Mouse (Mus musculus): ENCODE data around the gene Ndel1. TPM values are rescaled to one million over a fixed set of nuclear protein-coding genes. Genes with fewer than 3 reads are reported as not detected.

The Ndel1 gene
- total and polyA plus RNA-seq, 3 experiments = 45.5 to 63.7 (median 60.4) TPM

DNA sequence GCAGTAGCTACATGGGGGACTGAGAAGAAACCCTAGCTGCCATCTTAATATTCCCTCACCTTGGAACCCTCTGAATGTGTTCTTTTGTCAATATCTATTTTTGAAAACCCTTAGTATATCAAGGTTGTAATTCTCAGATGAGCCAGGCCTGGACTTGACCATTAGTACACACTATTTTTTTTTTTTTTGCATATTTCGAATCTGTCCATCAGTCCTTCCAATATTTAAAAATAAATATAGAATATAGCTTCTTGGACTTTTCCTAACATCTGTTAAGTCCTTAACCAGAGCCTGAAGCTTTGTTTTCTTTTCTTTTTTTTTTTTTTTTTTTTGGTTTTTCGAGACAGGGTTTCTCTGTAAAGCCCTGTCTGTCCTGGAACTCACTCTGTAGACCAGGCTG lies 12.2 kb upstream of the Ndel1 start:
- Histone ChIP-seq H3K27ac (no peak overlapping the region), H3K9ac (ENCODE audit: low read depth, low read length) (no peak overlapping the region), H3K27me3 (ENCODE audit: control insufficient read depth, insufficient read depth, low read length) (no peaks in the 10 kb centered on the region), H3K4me3 (no peak overlapping the region), H3K36me3 (ENCODE audit: control insufficient read depth, insufficient read depth, low read length) (no peaks in the 10 kb centered on the region), H3K4me1 (ENCODE audit: control insufficient read depth, insufficient read depth, low read length) (no peaks in the 10 kb centered on the region), H3K79me2 (replicated peaks; ENCODE audit: control insufficient read depth, insufficient read depth, low read length) (no peaks in the 10 kb centered on the region)
- 80% methylated on average over 2 of the region's 2 CpGs for WGBS
- TF ChIP-seq POLR2A (IDR thresholded peaks at IDR 0.05; ENCODE audit: insufficient read depth, low read depth, low read length) (no peak), CTCF (IDR thresholded peaks at IDR 0.05) (no peak), EP300 (IDR thresholded peaks at IDR 0.05; ENCODE audit: insufficient read depth, low read depth, low read length) (no peak)
- intact Hi-C loops (cut with DNase I) = no loop called here
- DNase-seq = no peak

DNA sequence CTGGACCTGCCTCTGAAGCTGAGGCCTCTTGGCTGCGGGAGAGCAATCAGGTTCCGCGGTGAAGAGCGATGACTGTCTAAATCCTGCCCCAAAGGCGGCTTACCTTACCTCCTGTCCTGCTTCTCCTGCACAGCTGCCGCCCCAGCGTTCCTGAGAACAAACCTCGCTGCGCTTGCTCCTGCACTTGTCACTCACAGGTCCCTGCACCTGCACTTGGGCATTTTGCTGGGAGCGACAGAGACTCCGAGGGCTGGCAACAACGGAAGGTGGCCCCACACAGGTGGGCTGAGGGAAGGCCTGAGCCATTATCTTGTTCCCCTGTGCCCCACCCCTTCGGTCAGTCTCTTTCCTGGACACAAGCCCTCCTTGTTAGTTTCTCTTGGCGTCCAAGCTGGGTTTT lies 10.4 kb upstream of the Ndel1 start:
- H3K27ac ChIP-seq = no peak overlapping the region
- H3K4me3 ChIP-seq = no peak overlapping the region
- DNase-seq = no peak
- H3K9ac ChIP-seq (ENCODE audit: low read depth, low read length) = no peak overlapping the region
- no peaks in the 10 kb centered on the region for H3K4me1 ChIP-seq (ENCODE audit: control insufficient read depth, insufficient read depth, low read length)
- no peaks in the 10 kb centered on the region for H3K36me3 ChIP-seq (ENCODE audit: control insufficient read depth, insufficient read depth, low read length)
- H3K79me2 ChIP-seq (replicated peaks; ENCODE audit: control insufficient read depth, insufficient read depth, low read length) = no peaks in the 10 kb centered on the region
- no peaks in the 10 kb centered on the region for H3K27me3 ChIP-seq (ENCODE audit: control insufficient read depth, insufficient read depth, low read length)
- 34% methylated on average over 14 of the region's 14 CpGs for WGBS
- intact Hi-C loops (cut with DNase I) = no loop called here
- TF ChIP-seq CTCF (IDR thresholded peaks at IDR 0.05) = no peak
- no peak for TF ChIP-seq POLR2A (IDR thresholded peaks at IDR 0.05; ENCODE audit: insufficient read depth, low read depth, low read length)
- no peak for TF ChIP-seq EP300 (IDR thresholded peaks at IDR 0.05; ENCODE audit: insufficient read depth, low read depth, low read length)

DNA sequence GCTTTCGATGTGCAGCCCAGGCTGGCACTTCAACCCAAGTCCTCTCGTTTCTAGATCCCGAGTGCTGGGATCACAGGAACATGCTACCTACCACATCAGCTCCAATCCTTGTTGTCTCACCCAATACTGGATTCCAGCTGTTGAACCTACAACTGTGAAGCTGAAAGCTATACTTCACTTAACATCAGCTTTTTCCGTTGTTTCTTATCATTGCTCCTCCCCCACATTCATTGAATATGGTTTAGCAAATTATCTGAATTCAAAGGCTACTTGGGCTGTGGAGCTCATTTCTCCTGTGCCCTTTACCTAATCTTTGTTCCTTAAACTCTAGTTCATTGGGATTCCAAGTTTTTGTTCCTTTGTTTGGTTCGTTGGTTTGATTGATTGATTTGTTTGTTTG lies 7.2 kb upstream of the Ndel1 start:
- no peak for TF ChIP-seq EP300 (IDR thresholded peaks at IDR 0.05; ENCODE audit: insufficient read depth, low read depth, low read length)
- TF ChIP-seq CTCF (IDR thresholded peaks at IDR 0.05) = no peak
- TF ChIP-seq POLR2A (IDR thresholded peaks at IDR 0.05; ENCODE audit: insufficient read depth, low read depth, low read length) = no peak
- Histone ChIP-seq H3K27ac (no peak overlapping the region), H3K4me1 (ENCODE audit: control insufficient read depth, insufficient read depth, low read length) (no peaks in the 10 kb centered on the region), H3K36me3 (ENCODE audit: control insufficient read depth, insufficient read depth, low read length) (peaks cover 3% of the 10 kb centered on the region; the same call in 1 of the 2 replicates), H3K79me2 (replicated peaks; ENCODE audit: control insufficient read depth, insufficient read depth, low read length) (no peaks in the 10 kb centered on the region), H3K4me3 (no peak overlapping the region), H3K27me3 (ENCODE audit: control insufficient read depth, insufficient read depth, low read length) (no peaks in the 10 kb centered on the region), H3K9ac (ENCODE audit: low read depth, low read length) (no peak overlapping the region)
- intact Hi-C loops (cut with DNase I) = loop anchor here (10.0 kb wide), 1 partner anchor 314 kb away; no protein-coding TSS in a partner anchor
- WGBS = 78% methylated on average over 5 of the region's 5 CpGs
- DNase-seq = no peak

DNA sequence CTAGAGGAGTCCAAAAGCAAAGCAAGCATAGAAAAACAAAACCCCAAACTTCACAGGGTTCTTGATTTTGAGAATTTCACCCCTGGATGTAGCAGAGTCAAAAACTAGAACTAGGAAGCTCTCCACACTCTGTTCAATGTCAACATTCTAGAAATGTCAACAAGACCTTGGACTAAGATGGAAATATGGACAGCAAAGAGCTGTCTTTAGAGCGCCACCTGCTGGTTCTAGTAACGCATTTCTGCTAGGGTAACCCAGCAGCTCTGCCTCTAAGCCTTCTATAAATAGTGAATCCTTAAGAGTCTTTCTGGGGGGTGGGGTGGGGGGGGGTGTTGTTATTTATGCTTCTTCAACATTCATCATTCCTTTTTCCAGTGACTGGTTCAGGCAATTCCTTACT lies 3.2 kb upstream of the Ndel1 start:
- no peak overlapping the region for H3K4me3 ChIP-seq
- peak; percentile 49 to 60 for DNase-seq
- intact Hi-C loops (cut with DNase I) = loop anchor here (1.0 to 10.0 kb wide), 3 partner anchors 38 to 310 kb away; no protein-coding TSS in a partner anchor
- H3K4me1 ChIP-seq (ENCODE audit: control insufficient read depth, insufficient read depth, low read length) = peaks cover 5% of the 10 kb centered on the region
- H3K36me3 ChIP-seq (ENCODE audit: control insufficient read depth, insufficient read depth, low read length) = peaks cover 3% of the 10 kb centered on the region; the same call in 1 of the 2 replicates
- H3K27me3 ChIP-seq (ENCODE audit: control insufficient read depth, insufficient read depth, low read length) = no peaks in the 10 kb centered on the region
- no peak overlapping the region for H3K9ac ChIP-seq (ENCODE audit: low read depth, low read length)
- peak overlapping the region; percentile 33 for H3K27ac ChIP-seq
- no peaks in the 10 kb centered on the region for H3K79me2 ChIP-seq (replicated peaks; ENCODE audit: control insufficient read depth, insufficient read depth, low read length)
- WGBS = 0% methylated on average over 2 of the region's 2 CpGs
- peak; percentile 77 for TF ChIP-seq CTCF (IDR thresholded peaks at IDR 0.05)
- no peak for TF ChIP-seq POLR2A (IDR thresholded peaks at IDR 0.05; ENCODE audit: insufficient read depth, low read depth, low read length)
- peak; percentile 74; the same call in 1 of the 2 replicates for TF ChIP-seq EP300 (IDR thresholded peaks at IDR 0.05; ENCODE audit: insufficient read depth, low read depth, low read length)

DNA sequence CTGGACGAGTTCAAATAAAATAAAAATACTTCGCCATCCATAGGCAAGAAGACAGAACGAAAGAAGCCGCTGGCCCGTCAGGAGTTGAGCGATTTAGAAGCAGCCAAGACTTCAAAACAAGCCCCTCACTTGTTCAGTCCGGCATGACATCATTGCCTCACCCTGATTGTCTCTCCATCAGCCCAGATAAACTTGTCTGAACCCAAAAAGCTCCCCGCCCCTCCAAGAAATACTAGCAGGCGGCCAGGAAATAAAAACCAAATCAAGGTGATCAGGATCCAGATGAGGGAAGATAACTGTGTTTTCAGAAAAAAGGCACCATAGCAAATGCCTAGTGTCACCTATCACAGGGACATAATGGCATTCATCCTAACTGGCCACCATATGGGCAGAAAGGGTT lies 381 bp downstream of the Ndel1 start:
- no peak overlapping the region for H3K9ac ChIP-seq (ENCODE audit: low read depth, low read length)
- no peaks in the 10 kb centered on the region for H3K27me3 ChIP-seq (ENCODE audit: control insufficient read depth, insufficient read depth, low read length)
- H3K4me1 ChIP-seq (ENCODE audit: control insufficient read depth, insufficient read depth, low read length) = peaks cover 7% of the 10 kb centered on the region
- TF ChIP-seq POLR2A (IDR thresholded peaks at IDR 0.05; ENCODE audit: insufficient read depth, low read depth, low read length) (no peak), EP300 (IDR thresholded peaks at IDR 0.05; ENCODE audit: insufficient read depth, low read depth, low read length) (no peak), CTCF (IDR thresholded peaks at IDR 0.05) (no peak)
- peak overlapping the region; percentile 8; the same call in 1 of the 2 replicates for H3K4me3 ChIP-seq
- intact Hi-C loops (cut with DNase I) = loop anchor here (2.0 to 10.0 kb wide), 3 partner anchors 18 to 306 kb away; no protein-coding TSS in a partner anchor
- H3K36me3 ChIP-seq (ENCODE audit: control insufficient read depth, insufficient read depth, low read length) = peaks cover 3% of the 10 kb centered on the region; the same call in 1 of the 2 replicates
- WGBS = 71% methylated on average over 9 of the region's 9 CpGs
- DNase-seq = no peak
- no peaks in the 10 kb centered on the region for H3K79me2 ChIP-seq (replicated peaks; ENCODE audit: control insufficient read depth, insufficient read depth, low read length)
- peak overlapping the region; percentile 84 for H3K27ac ChIP-seq

DNA sequence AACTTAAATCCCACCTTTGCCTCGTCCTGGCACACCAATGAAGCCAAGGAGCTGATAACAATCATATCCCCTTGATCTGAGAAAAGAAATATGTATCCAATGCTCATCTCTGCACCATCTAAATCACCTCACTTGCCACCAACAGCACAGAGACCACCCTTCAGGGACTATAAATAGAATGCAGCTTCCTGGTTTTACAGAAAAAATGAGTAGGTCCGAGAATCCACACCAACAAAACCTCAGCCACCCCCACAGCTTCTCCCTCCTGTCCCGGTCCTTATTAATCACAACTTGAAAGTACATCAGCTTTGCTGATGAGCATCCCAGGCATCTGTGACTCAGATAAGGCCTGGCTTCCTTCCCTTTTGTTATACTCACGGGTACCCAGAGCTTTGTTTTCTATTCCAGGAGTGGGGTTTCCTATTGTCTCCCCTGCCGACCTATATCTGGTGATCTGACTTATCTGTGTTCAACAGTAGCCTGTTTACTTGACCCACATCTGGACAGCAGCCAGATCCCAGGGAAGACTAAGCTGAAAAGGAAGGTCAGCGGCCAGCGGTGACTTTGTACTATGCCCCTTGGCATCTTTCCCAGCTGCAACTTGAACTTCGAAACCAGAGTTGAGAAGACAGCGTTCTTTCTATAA lies 7.0 kb downstream of the Ndel1 start:
- Histone ChIP-seq H3K79me2 (replicated peaks; ENCODE audit: control insufficient read depth, insufficient read depth, low read length) (no peaks in the 10 kb centered on the region), H3K36me3 (ENCODE audit: control insufficient read depth, insufficient read depth, low read length) (peaks cover 8% of the 10 kb centered on the region), H3K9ac (ENCODE audit: low read depth, low read length) (no peak overlapping the region), H3K27ac (peak overlapping the region; percentile 82), H3K27me3 (ENCODE audit: control insufficient read depth, insufficient read depth, low read length) (no peaks in the 10 kb centered on the region), H3K4me3 (peak overlapping the region; percentile 2; the same call in 1 of the 2 replicates), H3K4me1 (ENCODE audit: control insufficient read depth, insufficient read depth, low read length) (peaks cover 14% of the 10 kb centered on the region)
- 9% methylated on average over 9 of the region's 9 CpGs for WGBS
- peak; percentile 79 to 90 for DNase-seq
- TF ChIP-seq EP300 (IDR thresholded peaks at IDR 0.05; ENCODE audit: insufficient read depth, low read depth, low read length) (peak; percentile 92), POLR2A (IDR thresholded peaks at IDR 0.05; ENCODE audit: insufficient read depth, low read depth, low read length) (peak; percentile 67; the same call in 1 of the 2 replicates), CTCF (IDR thresholded peaks at IDR 0.05) (no peak)
- intact Hi-C loops (cut with DNase I) = loop anchor here (1.0 kb wide), 1 partner anchor 10 kb away; no protein-coding TSS in a partner anchor

Measured in heart, adult 2 months (tissue).